Mouse (Mus musculus): Measurements from ENCODE around the gene Mybpc1. TPM values are rescaled to one million over a fixed set of nuclear protein-coding genes. Genes with fewer than 3 reads are reported as not detected.

Mybpc1 gene
- total RNA-seq (2015; ENCODE audit: low replicate concordance) (not detected in 2 replicates), total RNA-seq (2017; ENCODE audit: low replicate concordance) (not detected in 2 replicates)

DNA sequence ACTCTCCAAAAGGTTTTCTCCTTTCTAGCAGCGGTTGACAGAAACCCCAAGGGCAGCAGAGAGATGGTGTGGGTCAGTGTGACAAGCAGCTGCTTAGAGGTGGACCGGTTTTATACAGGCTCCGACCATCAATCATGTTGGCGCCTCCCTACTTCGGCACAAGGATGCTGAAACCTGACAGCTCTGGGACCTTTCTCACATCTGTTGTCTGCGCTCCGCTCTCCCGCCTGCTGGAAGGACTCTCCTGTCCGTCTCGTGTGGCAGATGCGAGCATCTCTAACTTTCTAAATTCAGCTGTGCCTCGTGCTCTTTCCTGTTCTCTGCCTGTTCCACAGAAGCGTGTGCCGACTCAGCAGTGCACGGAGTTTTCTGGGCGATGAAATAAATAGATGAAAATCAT lies at the start of gene Mybpc1:
Gene Mybpc1 (minus strand): TSS at position 210 of the 400 bp plus-strand sequence.
- ATAC-seq (replicated peaks; ENCODE audit: low FRiP score, poor library complexity, severe bottlenecking) = no peak

DNA sequence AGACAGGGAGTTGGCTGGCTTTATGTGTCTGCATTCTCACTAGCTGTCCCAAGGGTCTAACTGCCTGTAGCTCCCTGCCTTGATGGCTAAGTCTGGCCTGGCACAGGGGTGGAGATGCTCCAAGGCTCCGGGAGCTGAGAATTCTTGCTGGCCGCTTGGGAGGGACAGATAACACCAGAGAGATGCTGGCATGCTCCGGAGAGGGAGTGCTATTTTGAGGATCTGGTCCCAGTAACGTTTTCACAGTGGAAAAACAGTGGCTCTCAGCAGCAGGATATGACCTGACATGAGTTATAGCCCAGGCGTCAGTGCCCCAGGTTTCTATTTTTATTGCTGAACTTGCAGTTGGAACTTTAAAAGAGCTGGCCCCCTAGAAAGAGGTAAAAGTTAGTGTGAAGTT lies 40.5 kb upstream of the Mybpc1 start:
- no peak for ATAC-seq (replicated peaks; ENCODE audit: low FRiP score, poor library complexity, severe bottlenecking)

DNA sequence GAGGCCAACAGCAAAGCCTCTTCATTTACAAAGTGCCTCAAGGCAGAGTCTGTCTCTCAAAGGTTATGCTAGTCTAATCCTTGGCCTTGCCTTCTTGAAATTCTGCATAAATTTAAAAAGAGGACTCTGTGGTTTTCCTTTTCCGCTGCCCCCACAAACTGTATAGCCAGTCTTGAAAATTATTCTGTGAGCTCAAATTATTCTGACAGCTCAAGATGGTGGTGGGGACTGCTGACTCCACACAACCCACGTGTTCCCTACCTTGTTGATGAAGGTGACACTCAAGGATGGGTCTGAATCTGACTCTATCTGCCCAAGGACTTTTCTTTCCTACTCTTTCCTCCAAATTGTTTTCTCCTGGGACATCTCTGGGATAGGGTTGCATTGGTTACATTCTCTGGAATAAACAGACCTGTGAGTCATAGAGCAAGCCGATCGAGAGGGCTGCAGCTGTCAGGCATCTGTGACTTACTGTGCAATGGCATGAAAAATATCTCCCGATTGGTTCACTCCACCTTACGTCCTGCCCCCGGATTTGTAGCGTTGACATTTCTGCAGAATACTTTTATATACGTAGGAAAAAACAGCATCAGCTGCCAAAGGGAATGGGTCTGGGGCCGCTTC lies 26.5 kb upstream of the Mybpc1 start:
- ATAC-seq (replicated peaks; ENCODE audit: low FRiP score, poor library complexity, severe bottlenecking) = no peak

DNA sequence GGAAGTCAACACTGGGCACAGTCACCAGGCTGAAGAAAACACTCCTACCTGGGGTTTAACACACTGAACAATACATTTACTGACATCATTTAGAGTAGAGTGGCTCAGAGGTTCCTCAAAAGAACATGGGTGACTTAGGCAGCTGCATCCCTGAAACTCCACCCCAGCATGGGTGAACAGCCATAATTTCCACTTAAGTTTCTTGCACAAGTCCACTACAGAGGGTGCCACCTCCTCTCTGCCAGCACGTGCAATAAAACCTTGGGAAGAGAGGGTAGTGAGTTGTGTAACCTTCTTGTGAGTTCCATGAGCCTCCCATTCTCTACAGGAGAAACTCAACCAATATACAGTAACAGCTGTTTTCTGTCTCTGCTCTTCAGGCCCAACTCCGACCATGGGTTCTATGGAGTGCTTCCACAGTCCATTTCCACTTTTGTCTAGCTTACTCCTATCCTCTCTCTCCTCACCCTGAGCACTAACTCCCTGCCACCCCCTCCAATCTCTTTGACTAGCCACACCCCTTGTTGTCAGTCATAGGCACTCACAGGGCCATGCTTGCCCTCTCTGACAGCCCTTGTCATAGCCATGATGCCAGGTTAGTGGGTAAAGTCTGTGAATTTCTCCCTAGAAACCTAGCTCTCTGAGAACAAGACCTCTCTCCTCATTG lies 25.8 kb upstream of the Mybpc1 start:
- ATAC-seq (replicated peaks; ENCODE audit: low FRiP score, poor library complexity, severe bottlenecking) = no peak

DNA sequence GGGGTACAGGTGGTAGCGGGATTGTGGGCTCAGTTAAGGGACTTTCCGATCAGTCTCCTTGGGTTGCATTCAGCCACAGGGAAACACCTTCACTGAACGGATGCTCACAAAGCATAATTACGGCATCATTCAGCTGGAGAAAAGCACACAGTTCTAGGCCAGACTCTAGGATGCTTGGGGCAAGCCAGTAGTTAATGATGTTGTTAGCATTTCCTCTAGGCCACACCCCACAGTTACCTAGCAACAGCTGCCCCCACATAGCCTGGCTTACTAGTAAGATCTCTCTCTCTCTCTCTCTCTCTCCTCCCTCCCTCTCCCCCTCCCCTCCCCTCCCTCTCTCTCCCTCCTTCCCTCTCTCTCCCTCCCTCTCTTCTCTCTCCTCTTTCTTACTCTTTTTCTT lies 22.1 kb upstream of the Mybpc1 start:
- no peak for ATAC-seq (replicated peaks; ENCODE audit: low FRiP score, poor library complexity, severe bottlenecking)

DNA sequence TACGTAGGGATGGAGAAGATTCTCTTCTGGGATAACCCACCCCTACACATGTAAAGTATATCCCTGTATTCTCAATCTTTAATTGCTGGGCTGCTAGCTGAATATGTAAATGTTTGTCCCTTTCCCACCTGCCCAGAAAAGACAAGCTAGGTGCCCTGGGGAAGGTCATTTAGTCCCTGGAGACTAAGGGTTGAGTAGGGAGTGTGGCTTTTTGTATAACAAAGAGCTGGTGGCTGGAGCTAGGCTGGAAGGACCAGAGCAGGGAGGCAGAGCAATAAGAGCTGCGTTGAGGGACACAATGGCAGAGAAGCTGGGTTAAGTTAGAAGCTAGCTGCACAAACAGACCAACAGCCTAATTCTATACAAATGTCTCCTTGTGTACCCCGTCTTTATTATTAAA lies 21.2 kb upstream of the Mybpc1 start:
- ATAC-seq (replicated peaks; ENCODE audit: low FRiP score, poor library complexity, severe bottlenecking) = no peak

DNA sequence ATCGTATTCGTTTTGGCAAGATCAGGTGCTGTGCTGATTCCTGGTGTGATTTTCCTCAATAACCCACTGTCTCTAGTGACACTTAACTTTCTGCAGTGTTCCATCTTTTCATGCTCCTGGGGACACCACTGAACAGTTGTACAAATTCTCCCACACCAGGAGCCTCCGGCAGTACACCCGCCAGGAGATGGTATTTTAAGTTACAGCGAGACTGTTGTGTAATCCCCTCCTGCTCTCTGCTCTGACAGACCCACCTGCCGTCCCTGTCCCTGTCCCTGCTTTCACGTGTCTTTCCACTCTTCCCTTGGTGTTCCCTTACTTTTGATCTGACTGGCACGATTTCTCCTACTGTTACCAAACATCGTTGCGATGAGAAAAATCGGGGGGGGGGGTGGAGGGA lies 19.3 kb upstream of the Mybpc1 start:
- no peak for ATAC-seq (replicated peaks; ENCODE audit: low FRiP score, poor library complexity, severe bottlenecking)

DNA sequence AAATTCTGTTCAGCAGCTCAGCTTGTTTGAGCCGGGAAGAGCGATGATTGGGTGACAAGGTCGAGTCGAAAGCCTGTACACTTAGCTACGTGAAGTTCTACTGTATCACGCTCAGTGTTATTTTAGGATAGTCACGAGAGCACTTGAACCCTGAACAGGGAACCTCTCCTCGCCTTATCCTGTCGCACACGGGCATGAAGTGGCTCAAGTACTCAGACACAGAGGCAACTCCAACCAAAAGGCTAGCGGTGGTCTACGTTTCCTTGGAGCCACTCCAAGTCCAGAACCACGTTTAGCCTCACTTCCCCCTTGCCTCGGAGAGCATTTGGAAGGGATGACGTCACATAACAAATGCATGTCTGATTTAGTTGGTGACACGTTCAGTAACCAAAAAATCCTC lies 17.7 kb upstream of the Mybpc1 start:
- no peak for ATAC-seq (replicated peaks; ENCODE audit: low FRiP score, poor library complexity, severe bottlenecking)

DNA sequence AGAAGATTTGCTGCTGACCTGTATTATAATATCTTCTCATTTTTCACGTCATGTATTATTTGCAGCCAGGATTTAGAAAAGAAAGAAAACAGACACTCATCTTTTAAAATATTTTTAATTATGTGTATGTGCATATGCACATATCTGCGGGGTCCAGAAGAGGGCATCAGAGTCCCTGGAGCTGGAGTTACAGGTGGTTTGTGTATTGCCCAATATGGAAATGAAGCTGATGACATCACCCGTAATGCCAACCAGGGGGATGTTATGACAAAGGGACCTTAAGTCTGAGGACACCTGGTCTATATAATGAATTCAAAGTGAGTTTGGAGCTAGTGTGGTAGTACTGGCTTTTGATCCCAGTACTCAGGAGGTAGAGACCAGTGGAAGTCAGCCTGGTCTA lies 15.9 kb upstream of the Mybpc1 start:
- ATAC-seq (replicated peaks; ENCODE audit: low FRiP score, poor library complexity, severe bottlenecking) = no peak

DNA sequence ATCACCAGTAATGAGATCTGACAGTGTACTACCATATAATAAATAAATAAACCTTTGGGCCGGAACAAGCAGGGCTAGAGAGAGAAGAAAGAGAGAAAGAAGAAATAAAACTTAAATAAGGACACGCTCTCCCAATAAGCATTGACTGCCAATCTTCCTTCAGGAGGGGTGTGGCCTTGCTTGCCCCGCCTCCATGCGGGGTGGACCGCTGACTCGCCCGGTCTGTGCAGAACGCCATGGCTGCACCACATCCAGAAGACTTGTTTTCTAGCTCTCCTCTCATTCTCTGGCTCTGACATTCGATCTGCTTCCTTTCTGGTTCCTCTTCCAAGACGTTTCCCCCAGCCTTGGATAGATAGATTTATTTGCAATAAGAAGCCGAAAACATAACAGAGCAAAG lies 8.1 kb upstream of the Mybpc1 start:
- no peak for ATAC-seq (replicated peaks; ENCODE audit: low FRiP score, poor library complexity, severe bottlenecking)

DNA sequence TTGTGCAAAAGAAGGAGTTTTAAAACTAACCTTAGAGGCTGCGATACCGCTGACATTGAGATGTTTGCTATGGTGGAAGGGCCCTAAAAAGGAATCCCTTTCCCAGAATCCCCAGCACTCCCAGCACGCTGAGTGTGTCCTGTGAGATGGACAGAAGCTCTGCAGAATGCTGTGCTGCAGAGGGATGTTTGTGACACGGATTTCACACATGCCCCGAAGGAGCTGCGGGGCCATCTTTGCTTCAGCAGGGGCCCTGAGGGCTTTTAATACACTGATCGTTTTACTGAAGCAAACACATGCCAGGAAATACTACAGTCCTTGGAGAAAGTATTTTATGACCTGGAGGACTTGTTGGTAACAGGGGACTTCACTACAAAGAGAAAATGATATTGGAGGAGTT lies 1.7 kb upstream of the Mybpc1 start:
- ATAC-seq (replicated peaks; ENCODE audit: low FRiP score, poor library complexity, severe bottlenecking) = no peak

DNA sequence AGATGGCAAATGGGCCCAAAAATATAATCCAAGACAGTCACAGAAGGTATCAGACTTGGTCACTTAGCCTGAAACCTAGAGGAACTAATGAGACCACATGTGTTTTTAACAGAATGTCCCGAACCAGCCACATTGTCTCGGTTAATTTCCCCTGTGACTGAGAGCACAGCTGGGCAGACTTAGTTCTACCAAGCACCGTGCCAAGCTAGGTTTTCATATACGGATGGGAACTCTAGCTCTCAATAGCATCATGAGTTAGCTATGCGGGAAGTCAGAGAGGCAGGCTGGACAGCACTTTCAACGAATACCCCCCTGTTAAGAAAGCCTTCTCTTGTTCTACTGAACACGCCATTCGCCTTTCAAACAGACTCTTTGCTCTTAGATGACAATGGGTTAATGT lies 1.1 kb upstream of the Mybpc1 start:
- no peak for ATAC-seq (replicated peaks; ENCODE audit: low FRiP score, poor library complexity, severe bottlenecking)

DNA sequence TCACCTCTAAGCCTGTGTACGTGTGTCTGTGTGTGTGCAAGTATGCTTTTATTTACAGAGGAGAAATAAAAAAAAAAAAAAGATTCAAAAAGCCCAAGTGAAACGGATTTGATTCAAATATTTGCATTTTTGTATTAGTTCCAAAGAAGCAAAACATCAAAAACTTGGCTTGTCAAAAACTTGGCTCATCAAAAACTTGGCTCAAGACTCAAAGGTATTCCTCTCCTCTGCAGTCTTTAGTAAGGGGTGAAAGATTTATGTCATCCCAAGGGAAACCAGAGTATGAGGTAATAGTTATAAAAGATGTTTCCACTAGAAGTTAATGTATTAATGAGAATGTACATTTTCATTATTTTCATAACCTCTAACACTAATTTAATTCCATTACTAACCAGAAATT lies 1.2 kb downstream of the Mybpc1 start:
- no peak for ATAC-seq (replicated peaks; ENCODE audit: low FRiP score, poor library complexity, severe bottlenecking)

DNA sequence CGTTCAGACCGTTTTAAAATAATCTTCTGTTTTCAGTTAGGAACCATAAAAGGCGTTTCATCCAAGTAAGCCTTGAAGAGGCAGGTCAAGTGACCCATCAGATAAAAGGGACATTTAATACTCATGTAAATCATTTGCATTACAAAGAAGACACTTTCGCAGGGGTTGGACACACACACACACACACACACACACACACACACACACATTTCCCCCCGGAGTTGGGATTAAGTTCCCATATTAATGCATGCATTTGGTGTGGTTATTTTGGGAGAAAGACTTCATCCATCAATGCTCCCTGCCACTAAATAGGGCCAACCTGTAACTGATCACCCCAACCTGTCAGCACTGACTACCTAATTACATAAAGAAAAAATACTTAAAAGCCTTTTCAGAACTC lies 1.7 kb downstream of the Mybpc1 start:
- no peak for ATAC-seq (replicated peaks; ENCODE audit: low FRiP score, poor library complexity, severe bottlenecking)

DNA sequence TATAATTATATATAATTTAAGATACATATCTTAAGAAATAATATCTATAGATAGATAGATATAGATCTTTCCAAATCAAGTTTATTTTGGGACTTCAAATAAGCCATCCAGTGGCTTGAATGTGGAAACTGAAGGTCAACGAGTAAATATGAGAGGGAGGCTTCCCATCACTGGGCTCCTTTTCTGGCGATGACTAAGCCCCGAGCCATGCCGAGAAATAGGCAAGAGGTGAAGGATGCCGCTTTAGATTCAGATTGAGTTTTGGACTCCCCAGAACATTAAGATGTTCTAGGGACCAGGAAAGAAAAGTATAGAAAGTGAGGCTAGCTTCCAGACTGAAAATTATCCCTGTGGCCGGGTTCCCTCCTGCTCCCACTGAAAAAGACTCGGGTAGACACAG lies 4.4 kb downstream of the Mybpc1 start:
- ATAC-seq (replicated peaks; ENCODE audit: low FRiP score, poor library complexity, severe bottlenecking) = no peak

DNA sequence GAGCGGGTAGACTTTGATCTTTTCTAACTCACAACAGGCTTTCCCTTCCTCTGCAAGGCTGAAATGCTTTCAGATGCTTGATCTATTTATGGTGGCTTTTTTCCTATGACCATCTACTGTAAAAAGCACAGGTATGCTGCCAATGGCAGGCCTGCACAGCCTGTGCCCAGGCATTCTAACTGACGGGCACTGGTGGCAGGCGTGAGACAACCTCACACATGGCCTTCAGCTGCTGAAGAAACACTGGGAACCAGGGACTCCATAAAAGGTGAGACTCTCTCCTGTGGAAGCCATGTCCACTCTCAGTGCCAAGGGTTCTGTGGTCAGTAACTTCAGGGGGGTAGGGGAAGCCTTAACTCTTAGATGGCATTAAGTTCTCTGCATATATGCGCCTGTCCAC lies 12.6 kb downstream of the Mybpc1 start:
- no peak for ATAC-seq (replicated peaks; ENCODE audit: low FRiP score, poor library complexity, severe bottlenecking)

DNA sequence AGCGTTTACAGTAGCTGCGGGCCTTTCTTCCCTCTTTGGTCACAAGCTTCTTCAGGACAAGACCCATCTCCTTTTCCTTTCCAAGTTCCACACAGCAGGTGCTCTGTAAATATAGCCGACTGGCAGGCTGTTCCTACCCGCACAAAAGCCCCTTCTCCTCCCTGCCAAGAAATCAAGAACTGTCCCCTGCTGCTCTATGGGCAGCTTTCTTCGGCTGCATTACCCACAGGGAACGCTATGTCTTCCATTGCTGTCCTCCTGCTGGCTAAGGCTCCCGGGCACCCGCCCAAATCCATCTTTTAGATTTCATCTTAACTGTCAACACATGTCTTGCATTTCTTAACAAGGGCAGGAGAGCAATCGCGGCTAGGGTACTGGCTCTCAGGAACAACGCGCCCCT lies 13.9 kb downstream of the Mybpc1 start:
- no peak for ATAC-seq (replicated peaks; ENCODE audit: low FRiP score, poor library complexity, severe bottlenecking)

DNA sequence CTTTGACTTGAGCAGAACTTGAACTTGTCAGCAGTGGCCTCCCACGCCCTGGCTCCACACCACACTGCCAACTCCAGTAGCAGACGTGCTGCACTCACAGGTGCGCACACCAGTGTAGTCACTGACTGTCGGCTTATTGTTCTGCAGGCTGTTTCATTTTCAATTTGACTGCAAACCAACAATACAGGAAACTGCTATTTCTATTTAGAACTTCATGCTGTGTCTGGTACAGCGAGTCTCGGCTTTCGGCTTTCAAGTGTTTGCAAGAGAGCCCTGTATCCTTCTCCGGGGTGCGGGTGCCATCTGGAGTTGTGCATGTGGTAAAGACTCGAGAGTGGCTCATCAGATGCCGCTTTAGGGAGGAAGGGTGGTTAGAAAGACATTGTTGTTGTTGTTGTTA lies 20.5 kb downstream of the Mybpc1 start:
- no peak for ATAC-seq (replicated peaks; ENCODE audit: low FRiP score, poor library complexity, severe bottlenecking)

DNA sequence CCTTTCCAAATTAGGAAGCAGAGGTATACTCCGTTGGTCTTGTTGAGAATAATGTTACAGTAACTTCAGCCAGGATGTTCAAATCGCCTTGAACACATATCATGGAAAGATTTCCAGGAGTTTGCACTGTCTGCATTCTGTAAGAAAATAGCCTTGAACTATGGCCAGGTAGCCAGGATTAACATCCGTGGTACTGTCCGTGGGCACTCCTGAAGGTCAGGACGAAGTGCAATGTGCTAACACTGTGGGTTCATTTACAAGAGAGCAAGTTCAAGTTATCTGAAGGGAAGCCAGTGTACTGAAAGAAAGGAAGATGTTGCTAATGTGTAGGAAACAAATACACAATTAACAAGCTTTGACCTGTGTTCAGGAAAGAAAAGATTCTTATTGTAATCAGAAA lies 24.2 kb downstream of the Mybpc1 start:
- no peak for ATAC-seq (replicated peaks; ENCODE audit: low FRiP score, poor library complexity, severe bottlenecking)

DNA sequence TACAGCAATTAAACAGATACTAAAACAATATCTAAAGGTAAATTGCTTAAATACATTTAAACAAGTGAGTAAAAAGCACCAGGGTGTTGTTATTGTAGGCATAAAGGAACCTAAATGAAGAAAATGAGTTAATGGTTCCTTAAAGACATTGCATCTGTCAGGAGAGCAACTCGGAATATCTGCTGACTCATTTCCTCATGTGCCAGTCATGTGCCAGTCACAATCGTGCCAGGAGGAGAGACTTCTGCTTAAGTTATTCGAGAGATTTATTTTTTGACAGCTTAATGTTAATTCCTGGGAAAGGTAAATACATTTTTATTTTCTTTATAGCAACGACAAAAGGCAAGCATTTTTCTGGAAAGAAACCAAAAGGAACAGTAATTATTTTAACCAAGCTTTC lies 26.3 kb downstream of the Mybpc1 start:
- ATAC-seq (replicated peaks; ENCODE audit: low FRiP score, poor library complexity, severe bottlenecking) = no peak

DNA sequence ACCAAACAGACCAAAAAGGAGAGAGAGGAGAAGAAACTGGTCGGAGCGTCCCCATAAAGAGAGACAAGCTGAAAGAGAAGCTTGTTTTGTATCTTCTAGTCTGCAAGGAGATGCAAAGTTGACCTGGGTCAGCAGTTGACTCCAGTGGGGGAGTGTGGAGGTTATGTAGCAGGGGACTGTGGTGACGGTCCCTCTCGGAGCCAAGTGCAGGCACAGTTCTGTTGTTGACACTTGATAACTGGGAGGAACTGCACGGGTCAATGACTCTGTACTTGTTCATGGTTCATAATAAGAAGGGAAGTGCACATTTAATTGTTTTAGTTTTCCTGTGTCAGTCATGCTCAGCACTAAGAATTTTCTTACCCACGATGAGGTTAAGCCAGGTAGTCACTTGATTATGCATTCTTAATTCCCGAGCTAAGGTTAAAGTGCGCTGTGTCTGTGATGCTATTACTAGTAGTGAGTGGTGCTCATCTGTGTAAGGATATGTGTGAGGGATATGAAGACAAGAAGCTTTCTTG lies 30.8 kb downstream of the Mybpc1 start:
- ATAC-seq (replicated peaks; ENCODE audit: low FRiP score, poor library complexity, severe bottlenecking) = no peak

DNA sequence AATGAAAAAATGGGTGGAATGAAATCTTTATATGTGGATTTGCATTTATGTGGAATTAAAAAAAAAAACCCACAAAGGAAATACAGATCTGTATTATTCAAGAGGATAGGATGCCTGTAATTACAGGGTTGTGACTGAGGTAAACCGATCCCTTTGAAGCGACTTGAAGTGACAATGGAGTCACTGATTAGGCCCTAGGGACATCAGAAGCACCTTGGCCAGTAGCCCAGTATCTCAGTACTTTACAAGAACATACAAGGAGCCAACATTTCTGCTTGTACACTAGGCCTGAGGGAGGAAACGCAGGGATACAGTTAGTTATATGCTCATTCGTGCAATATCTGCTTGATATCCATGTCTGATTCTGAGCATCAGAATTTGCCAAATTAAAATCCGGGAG lies 32.8 kb downstream of the Mybpc1 start:
- no peak for ATAC-seq (replicated peaks; ENCODE audit: low FRiP score, poor library complexity, severe bottlenecking)

Data from erythroblast, adult 5-6 weeks (primary cell).